Mouse (Mus musculus) E14TG2a.4 (cell line): ENCODE data around the gene Serinc4.

Experiments used
- CTCF ChIP-seq: conservative IDR thresholded peaks from 2 replicates; pipeline ENCODE4 v1.5.1; 2014; ENCODE audit warnings: low read length
- NANOG ChIP-seq: IDR thresholded peaks from 2 replicates; pipeline ENCODE4 v1.6.1; 2014; ENCODE audit warnings: borderline replicate concordance, low read length, mixed read lengths
- POU5F1 ChIP-seq: IDR thresholded peaks from 2 replicates; pipeline ENCODE4 v1.6.1; 2014; ENCODE audit warnings: low read length, borderline replicate concordance

DNA sequence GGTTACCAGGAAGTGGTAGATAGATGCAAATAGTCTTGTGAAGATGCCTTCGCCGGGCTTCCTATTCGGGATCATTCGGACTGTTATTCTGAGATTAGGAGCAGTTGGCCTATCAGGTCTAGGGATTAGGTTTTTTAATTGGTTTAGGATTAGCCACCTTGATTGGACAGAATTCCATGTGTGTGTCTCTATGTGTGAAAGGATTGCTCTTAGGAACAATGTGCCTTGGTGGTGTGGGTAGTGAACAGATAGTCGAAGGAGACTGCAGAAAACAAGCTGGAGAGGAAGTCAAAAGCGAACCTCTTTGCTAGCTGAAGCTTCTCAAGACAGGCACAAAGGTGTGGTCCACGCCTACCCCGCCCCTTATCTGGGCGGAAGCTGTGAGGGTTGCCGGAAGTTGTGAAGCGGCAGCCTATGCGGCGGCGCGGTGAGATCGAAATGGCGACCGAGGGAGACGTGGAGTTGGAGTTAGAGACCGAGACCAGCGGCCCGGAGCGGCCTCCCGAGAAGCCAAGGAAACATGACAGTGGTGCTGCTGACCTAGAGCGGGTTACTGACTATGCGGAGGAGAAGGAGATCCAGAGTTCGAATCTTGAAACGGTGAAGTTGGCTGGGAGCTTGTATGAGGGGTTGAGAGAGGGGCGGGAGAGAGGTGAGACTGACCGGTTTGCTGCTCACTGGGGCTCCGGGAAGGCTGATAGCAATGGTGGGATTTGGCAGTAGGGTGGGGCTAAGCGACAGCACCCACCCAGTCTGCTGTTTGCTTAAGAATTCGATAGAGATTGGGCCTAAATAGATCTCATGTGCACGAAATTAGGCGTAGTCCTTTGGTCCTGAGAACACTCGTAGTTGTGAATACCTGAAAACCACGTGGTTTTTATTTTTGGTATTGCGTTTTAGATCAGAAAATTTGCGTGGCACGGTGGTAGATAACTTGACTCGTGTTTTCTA is at the start of gene Serinc4:
- TF ChIP-seq CTCF (no peak), POU5F1 (no peak), NANOG (no peak)
